Mouse (Mus musculus) brain, embryonic 14.5 days (tissue): ENCODE results near the gene Ipcef1.

Source experiments
- CTCF ChIP-seq: fragments of 200-500 bp; IDR thresholded peaks from 2 replicates; pipeline ENCODE4 v1.5.1; 2012; ENCODE audit warnings: inconsistent platforms, mild to moderate bottlenecking, moderate library complexity, borderline replicate concordance; ENCODE audit not compliant: insufficient read depth, insufficient read length; ENCODE audit errors: extremely low read depth
- POLR2A ChIP-seq: fragments of 200-500 bp; IDR thresholded peaks from 2 replicates; pipeline ENCODE4 v1.6.1; 2012; ENCODE audit warnings: mild to moderate bottlenecking, inconsistent platforms, borderline replicate concordance; ENCODE audit not compliant: poor library complexity, insufficient read depth, insufficient read length, severe bottlenecking; ENCODE audit errors: extremely low read depth

- TF ChIP-seq CTCF (no peak), POLR2A (no peak)
Measured at GRCm38 (mm10) chr10:6979789-6980188, 72.5 kb downstream of the Ipcef1 start.
